Mouse (Mus musculus) heart, adult 10 weeks (tissue): ENCODE results near the gene Macrod2. TPM values are rescaled to one million over a fixed set of nuclear protein-coding genes. Genes with fewer than 3 reads are reported as not detected.

Experiments used
- polyA plus RNA-seq: library from polyadenylated mRNA; stranded (reverse); fragments of 350-450 nt; fragmentation: Illumina TruSeq; extraction: RNeasy Lipid Tissue Mini Kit (QIAGEN cat#74804); gene quantifications from one replicate; pipeline ENCODE4 v1.2.3, GENCODE M21; 2014; ENCODE audit warnings: low read depth, low replicate concordance

The Macrod2 gene
- 12.1 TPM for polyA plus RNA-seq

DNA sequence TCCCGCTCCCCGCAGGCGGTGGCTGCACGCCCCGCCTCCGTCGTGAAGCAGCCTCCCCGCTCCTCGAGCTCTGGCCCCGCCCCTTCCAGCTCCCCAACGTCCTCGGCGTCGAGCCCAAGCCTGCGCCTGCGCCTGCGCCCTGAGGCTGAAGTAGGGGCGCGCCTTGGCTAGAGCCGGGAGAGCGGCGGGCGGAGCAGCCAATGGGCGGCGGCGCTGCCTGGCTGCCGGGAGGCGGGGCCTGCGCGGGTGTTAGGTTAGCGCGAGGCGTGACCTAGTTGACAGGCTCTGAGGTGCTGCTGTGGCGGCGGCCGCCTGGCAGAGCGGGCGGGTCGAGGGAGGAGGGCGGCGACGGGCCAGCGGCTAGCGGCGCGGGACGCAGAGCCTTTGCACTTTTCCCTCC lies at the start of gene Macrod2:
Gene Macrod2 (plus strand): TSS at position 131 of the 400 bp plus-strand sequence.

DNA sequence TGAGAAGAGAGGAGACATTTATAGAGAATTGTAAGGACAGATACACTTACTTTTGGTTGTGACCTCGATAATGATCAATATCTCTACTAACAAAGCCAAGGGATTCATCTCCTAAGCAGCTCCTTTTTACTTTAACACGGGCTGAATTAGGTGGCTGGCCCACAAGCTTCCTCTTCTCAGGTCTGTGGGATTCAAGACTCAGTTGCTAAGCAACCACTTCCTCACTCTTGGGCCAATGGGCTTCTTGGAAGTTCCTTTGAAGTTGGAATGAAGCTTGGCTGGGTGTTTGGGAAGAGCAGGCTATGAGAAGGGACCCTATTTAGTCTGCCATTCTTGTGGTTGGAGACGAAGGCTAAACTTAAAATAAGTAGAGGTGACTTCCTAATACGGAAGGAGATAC lies 5.6 kb upstream of the Macrod2 start, which contains the start of gene Sel1l2:
Gene Sel1l2 (minus strand): TSS at position 182 of the 400 bp plus-strand sequence.

DNA sequence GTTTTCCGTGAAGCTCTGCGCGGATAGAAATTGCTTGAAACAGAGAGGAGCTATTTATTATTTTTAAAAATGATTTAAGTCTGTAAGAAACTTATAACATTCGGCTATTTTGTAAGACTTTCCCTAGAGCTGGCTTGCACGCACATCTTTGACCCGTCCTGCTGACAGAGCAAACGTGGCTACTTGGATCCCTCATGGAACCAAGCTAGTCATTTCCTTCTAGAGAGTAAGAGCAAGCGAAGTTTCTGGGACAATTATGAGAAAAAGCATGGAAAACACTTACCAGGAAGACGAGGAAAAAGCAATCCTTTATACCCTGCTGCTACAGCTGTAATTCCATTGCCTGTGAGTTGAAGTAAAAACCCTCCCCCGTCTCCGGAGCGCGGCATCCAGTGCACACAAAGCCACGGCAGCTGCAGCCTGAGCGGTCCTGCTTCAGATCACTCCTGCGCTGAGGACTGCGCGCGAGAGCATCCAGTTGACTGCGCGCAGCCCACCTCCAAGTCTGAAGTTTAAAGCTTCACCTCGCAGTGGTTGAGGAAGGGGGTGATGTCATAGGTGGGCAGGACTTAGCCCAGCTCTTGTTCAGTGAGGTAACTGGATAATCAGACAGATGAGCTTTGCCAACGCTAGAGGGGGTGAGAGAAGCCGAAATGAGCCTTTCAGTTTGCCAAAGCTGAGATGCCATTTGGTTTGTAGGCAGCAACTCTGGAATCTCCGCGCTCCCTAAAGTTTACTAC lies 276.0 kb downstream of the Macrod2 start, which contains the start of gene Flrt3:
Gene Flrt3 (minus strand): TSS at position 507 of the 740 bp plus-strand sequence.

Other genes with a start within 250 kb of the Macrod2 start
- gene Gm17374, start 243.3 kb upstream of the Macrod2 start, polyA plus RNA-seq, result not detected
- gene Esf1, start 224.7 kb upstream of the Macrod2 start, polyA plus RNA-seq, result 13.0 TPM
- 35.4 TPM for gene Ndufaf5, start 224.7 kb upstream of the Macrod2 start, polyA plus RNA-seq
- gene Sel1l2, start 5.6 kb upstream of the Macrod2 start, polyA plus RNA-seq, result not detected